Mouse (Mus musculus): Measurements from ENCODE around the gene Plod2. TPM values are rescaled to one million over a fixed set of nuclear protein-coding genes. Genes with fewer than 3 reads are reported as not detected.

Gene Plod2
- polyA plus RNA-seq, 1 experiment = 79.7 TPM

DNA sequence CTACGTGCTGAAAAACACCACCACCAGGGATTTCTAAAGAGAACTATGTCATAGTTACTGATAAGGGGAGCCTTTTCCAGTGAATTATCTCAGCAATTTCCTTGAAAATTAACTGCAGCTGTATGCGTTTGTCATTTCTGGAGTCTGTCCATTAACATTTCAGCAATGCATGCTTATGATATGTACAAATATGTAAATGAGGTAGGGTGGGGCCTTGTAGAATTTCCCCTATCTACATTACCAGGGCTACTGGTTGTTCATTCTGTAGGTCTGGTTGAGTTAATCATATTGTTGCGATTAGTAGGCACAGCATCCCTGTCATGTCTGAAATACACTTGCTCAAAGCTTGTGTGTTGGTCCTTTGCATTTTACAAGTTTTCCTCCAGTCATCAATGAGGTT, 92.8 kb downstream of the Plod2 start:
- H3K4me3 ChIP-seq (ENCODE audit: low read depth, low read length) = no peak overlapping the region
- no peak overlapping the region for H3K9ac ChIP-seq (ENCODE audit: low read depth, poor library complexity, severe bottlenecking)
- no peaks in the 10 kb centered on the region for H3K27me3 ChIP-seq (ENCODE audit: control insufficient read depth, insufficient read depth, low read length, poor library complexity, severe bottlenecking)
- no peak overlapping the region for H3K27ac ChIP-seq (ENCODE audit: insufficient read depth, low read length)
- no peaks in the 10 kb centered on the region for H3K4me1 ChIP-seq (ENCODE audit: control insufficient read depth, insufficient read depth, low read length)
- TF ChIP-seq EP300 (IDR thresholded peaks at IDR 0.05; ENCODE audit: insufficient read depth, low read depth, low read length) = no peak
- no peak for TF ChIP-seq POLR2A (IDR thresholded peaks at IDR 0.05; ENCODE audit: insufficient read depth, low read length)
- no peak for TF ChIP-seq CTCF (IDR thresholded peaks at IDR 0.05; ENCODE audit: low read depth, low read length)
- peaks cover 16% of the 10 kb centered on the region for H3K9me3 ChIP-seq (replicated peaks; ENCODE audit: control insufficient read depth, insufficient read depth, low read length, poor library complexity, severe bottlenecking)
- no peaks in the 10 kb centered on the region for H3K36me3 ChIP-seq (ENCODE audit: control insufficient read depth, insufficient read depth, low read length, poor library complexity, severe bottlenecking)

DNA sequence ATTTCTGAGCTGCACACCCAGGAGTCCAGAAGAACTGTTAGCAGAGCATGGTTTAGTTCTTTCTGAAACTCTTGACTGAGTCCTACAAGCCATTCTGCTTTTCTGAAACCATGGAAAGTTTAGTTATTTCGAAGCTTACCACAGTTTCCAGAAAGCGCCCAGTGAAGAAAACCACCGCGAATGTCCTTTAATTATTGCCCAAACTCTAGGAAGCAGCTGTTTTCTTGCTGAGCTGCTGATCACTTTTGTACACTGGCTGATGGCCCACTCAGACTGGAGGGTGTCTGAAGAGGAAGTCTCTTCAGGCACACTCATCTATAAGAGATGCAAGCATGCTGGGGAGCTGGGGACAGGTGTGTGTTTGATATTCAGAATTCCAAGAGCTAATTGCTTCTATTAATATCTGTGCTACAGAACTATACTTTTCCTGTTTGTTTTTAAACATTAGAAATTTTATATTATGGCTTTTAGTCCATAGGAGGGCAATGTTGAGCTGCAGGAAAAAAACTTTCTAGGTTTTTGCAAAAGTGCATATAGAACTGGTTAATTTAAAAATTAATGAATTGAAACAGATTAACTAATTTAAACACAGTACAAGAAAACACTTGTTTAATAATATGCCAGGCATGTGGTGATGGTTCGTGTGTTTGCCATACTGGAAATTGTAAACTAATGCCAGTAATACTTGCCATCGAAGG, 97.3 kb downstream of the Plod2 start:
- H3K27ac ChIP-seq (ENCODE audit: insufficient read depth, low read length) = no peak overlapping the region
- 0 out of 2 replicates have a peak, but pooled peaks cover 2% of the 10 kb centered on the region for H3K9me3 ChIP-seq (replicated peaks; ENCODE audit: control insufficient read depth, insufficient read depth, low read length, poor library complexity, severe bottlenecking)
- TF ChIP-seq POLR2A (IDR thresholded peaks at IDR 0.05; ENCODE audit: insufficient read depth, low read length) (no peak), CTCF (IDR thresholded peaks at IDR 0.05; ENCODE audit: low read depth, low read length) (no peak), EP300 (IDR thresholded peaks at IDR 0.05; ENCODE audit: insufficient read depth, low read depth, low read length) (no peak)
- H3K4me1 ChIP-seq (ENCODE audit: control insufficient read depth, insufficient read depth, low read length) = no peaks in the 10 kb centered on the region
- H3K27me3 ChIP-seq (ENCODE audit: control insufficient read depth, insufficient read depth, low read length, poor library complexity, severe bottlenecking) = no peaks in the 10 kb centered on the region
- H3K4me3 ChIP-seq (ENCODE audit: low read depth, low read length) = no peak overlapping the region
- no peaks in the 10 kb centered on the region for H3K36me3 ChIP-seq (ENCODE audit: control insufficient read depth, insufficient read depth, low read length, poor library complexity, severe bottlenecking)
- H3K9ac ChIP-seq (ENCODE audit: low read depth, poor library complexity, severe bottlenecking) = no peak overlapping the region

- TF ChIP-seq CTCF (IDR thresholded peaks at IDR 0.05; ENCODE audit: low read depth, low read length) (no peak), POLR2A (IDR thresholded peaks at IDR 0.05; ENCODE audit: insufficient read depth, low read length) (no peak), EP300 (IDR thresholded peaks at IDR 0.05; ENCODE audit: insufficient read depth, low read depth, low read length) (no peak)
- no peak overlapping the region for H3K4me3 ChIP-seq (ENCODE audit: low read depth, low read length)
- H3K9me3 ChIP-seq (replicated peaks; ENCODE audit: control insufficient read depth, insufficient read depth, low read length, poor library complexity, severe bottlenecking) = peaks cover 9% of the 10 kb centered on the region; the same call in 1 of the 2 replicates
- H3K27ac ChIP-seq (ENCODE audit: insufficient read depth, low read length) = no peak overlapping the region
- H3K4me1 ChIP-seq (ENCODE audit: control insufficient read depth, insufficient read depth, low read length) = no peaks in the 10 kb centered on the region
- H3K27me3 ChIP-seq (ENCODE audit: control insufficient read depth, insufficient read depth, low read length, poor library complexity, severe bottlenecking) = no peaks in the 10 kb centered on the region
- H3K9ac ChIP-seq (ENCODE audit: low read depth, poor library complexity, severe bottlenecking) = no peak overlapping the region
- no peaks in the 10 kb centered on the region for H3K36me3 ChIP-seq (ENCODE audit: control insufficient read depth, insufficient read depth, low read length, poor library complexity, severe bottlenecking)
These were observed 99.7 kb downstream of the Plod2 start for GRCm38 (mm10) chr9:92641717-92642116.

Other genes with a start within 250 kb of the Plod2 start
- gene 1700057G04Rik, start 232.8 kb upstream of the Plod2 start, polyA plus RNA-seq (2011; ENCODE audit: insufficient read depth, insufficient read length, low read depth, missing spikeins) = not detected in 2 replicates
- gene Plscr4, start 84.8 kb upstream of the Plod2 start, polyA plus RNA-seq (2011; ENCODE audit: insufficient read depth, insufficient read length, low read depth, missing spikeins) = not detected in 2 replicates